Mouse (Mus musculus): Measurements from ENCODE around the gene Auts2. TPM values are rescaled to one million over a fixed set of nuclear protein-coding genes. Genes with fewer than 3 reads are reported as not detected.

Auts2 gene
- total and polyA plus RNA-seq, 3 experiments: not detected

DNA sequence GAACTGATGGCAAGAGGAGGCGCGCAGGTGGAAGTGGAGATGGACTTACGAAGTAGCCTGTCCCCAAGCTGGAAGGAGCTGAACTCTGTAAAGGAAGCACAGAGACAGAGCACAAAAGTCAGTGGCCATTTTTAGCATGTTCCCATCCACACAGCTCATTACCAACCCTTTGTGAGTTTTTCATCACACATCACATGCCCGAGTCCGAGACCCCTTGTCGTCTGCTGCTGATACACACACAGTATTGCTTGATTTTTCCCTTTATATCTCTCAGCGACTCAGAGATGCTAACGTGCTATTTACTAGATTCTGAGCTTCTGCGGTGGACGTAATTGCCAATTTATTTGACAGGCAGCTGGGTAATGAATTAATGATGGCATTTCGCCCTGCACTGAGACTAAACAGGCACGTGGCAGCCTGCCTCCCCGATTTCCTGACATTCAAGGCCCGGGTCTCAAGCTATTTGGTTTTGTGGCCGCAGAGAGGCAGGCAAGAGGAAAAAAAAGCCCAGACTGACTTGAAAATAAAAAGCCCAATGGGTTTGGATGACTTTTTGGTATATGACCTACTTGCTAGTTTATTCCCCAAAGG is 512.1 kb downstream of the Auts2 start:
- H3K4me1 ChIP-seq (ENCODE audit: control insufficient read depth in 1 of 2, insufficient read depth in 2 of 2): no peaks in the 10 kb centered on the region
- TF ChIP-seq ELF1 (IDR thresholded peaks at IDR 0.05; ENCODE audit: low read depth, low read length) (no peak), SMC3 (IDR thresholded peaks at IDR 0.05; ENCODE audit: low read depth, low read length) (no peak), TCF12 (IDR thresholded peaks at IDR 0.05; ENCODE audit: low read depth, low read length) (no peak), MXI1 (IDR thresholded peaks at IDR 0.05; ENCODE audit: low read depth, low read length) (no peak), ETS1 (conservative IDR thresholded peaks at IDR 0.05; ENCODE audit: low read depth, low read length) (no peak), JUN (IDR thresholded peaks at IDR 0.05; ENCODE audit: insufficient read depth, low read depth, low read length) (no peak), ZC3H11A (IDR thresholded peaks at IDR 0.05; ENCODE audit: low read depth, low read length) (no peak), KAT2A (IDR thresholded peaks at IDR 0.05; ENCODE audit: insufficient replicate concordance, low read length) (no peak), UBTF (IDR thresholded peaks at IDR 0.05; ENCODE audit: low read depth, low read length) (no peak), PAX5 (IDR thresholded peaks at IDR 0.05; ENCODE audit: low read length) (no peak)
- in situ Hi-C loops (cut with MboI; ENCODE audit: low pct_ligation_motif_present, low pct_unique_long_range_greater_than_20kb, low sequenced_read_pairs) (no loop called here), dilution Hi-C loops (cut with MboI; ENCODE audit: extremely low pct_ligation_motif_present, extremely low pct_unique_long_range_greater_than_20kb, low sequenced_read_pairs) (no loop called here)
- no peak for DNase-seq (ENCODE audit: extremely low read depth)
- no peak overlapping the region for H3K9ac ChIP-seq (ENCODE audit: insufficient read depth, low read depth)
- H3K4me2 ChIP-seq (ENCODE audit: insufficient read depth, low read depth, poor library complexity, severe bottlenecking): no peak overlapping the region
- no peak overlapping the region for H3K4me3 ChIP-seq (replicated peaks in 1 of 3; ENCODE audit: low read depth in 2 of 3, low read length in 2 of 3, poor library complexity in 1 of 3)
- no peak overlapping the region for H3K27ac ChIP-seq (ENCODE audit: insufficient read depth, low read depth)
- H3K9me3 ChIP-seq (replicated peaks; ENCODE audit: low read length): peaks cover 72% of the 10 kb centered on the region
- no peaks in the 10 kb centered on the region for H3K27me3 ChIP-seq (replicated peaks)
- no peaks in the 10 kb centered on the region for H3K36me3 ChIP-seq (replicated peaks in 1 of 2; ENCODE audit: control insufficient read depth in 1 of 2, insufficient read depth in 1 of 2, low read length in 1 of 2)
- no peaks in the 10 kb centered on the region for H3K79me2 ChIP-seq (replicated peaks; ENCODE audit: control insufficient read depth, extremely low read depth, insufficient read depth, poor library complexity, severe bottlenecking)

DNA sequence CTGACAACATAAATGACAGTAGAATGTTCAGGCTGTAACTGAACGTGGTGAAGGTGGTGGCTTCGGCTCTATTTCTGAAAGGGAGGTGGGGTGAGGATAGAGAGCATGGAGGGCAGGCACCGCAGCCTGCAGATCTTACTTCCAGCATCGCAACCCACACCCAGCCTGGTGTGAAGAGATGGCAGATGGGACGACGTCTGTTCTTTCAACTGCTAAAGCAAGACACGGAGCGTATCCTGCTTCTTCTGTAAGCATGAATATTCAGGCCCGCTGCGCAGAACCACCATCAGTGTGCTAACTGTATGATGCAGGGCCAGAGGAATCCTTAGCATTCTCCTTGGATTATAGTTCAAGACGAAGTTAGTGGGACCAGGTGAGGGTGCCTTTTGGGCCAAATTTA is 513.5 kb downstream of the Auts2 start:
- Histone ChIP-seq H3K27me3 (replicated peaks) (no peaks in the 10 kb centered on the region), H3K79me2 (replicated peaks; ENCODE audit: control insufficient read depth, extremely low read depth, insufficient read depth, poor library complexity, severe bottlenecking) (no peaks in the 10 kb centered on the region), H3K4me1 (ENCODE audit: control insufficient read depth in 1 of 2, insufficient read depth in 2 of 2) (no peaks in the 10 kb centered on the region), H3K4me3 (replicated peaks in 1 of 3; ENCODE audit: low read depth in 2 of 3, low read length in 2 of 3, poor library complexity in 1 of 3) (no peak overlapping the region), H3K27ac (ENCODE audit: insufficient read depth, low read depth) (no peak overlapping the region), H3K9ac (ENCODE audit: insufficient read depth, low read depth) (no peak overlapping the region), H3K36me3 (replicated peaks in 1 of 2; ENCODE audit: control insufficient read depth in 1 of 2, insufficient read depth in 1 of 2, low read length in 1 of 2) (no peaks in the 10 kb centered on the region), H3K9me3 (replicated peaks; ENCODE audit: low read length) (peaks cover 68% of the 10 kb centered on the region), H3K4me2 (ENCODE audit: insufficient read depth, low read depth, poor library complexity, severe bottlenecking) (no peak overlapping the region)
- dilution Hi-C loops (cut with MboI; ENCODE audit: extremely low pct_ligation_motif_present, extremely low pct_unique_long_range_greater_than_20kb, low sequenced_read_pairs): no loop called here
- DNase-seq (ENCODE audit: extremely low read depth): no peak
- TF ChIP-seq TCF12 (IDR thresholded peaks at IDR 0.05; ENCODE audit: low read depth, low read length): no peak
- TF ChIP-seq PAX5 (IDR thresholded peaks at IDR 0.05; ENCODE audit: low read length): no peak
- TF ChIP-seq CTCF (conservative IDR thresholded peaks at IDR 0.05 in 1 of 2, IDR thresholded peaks at IDR 0.05 in 1 of 2; ENCODE audit: low read depth in 2 of 2, low read length in 2 of 2): no peak
- TF ChIP-seq MEF2A (IDR thresholded peaks at IDR 0.05; ENCODE audit: borderline replicate concordance, low read depth, low read length): no peak
- TF ChIP-seq JUN (IDR thresholded peaks at IDR 0.05; ENCODE audit: insufficient read depth, low read depth, low read length): no peak
- no peak for TF ChIP-seq POLR2AphosphoS2 (IDR thresholded peaks at IDR 0.05; ENCODE audit: low read depth, low read length)
- TF ChIP-seq UBTF (IDR thresholded peaks at IDR 0.05; ENCODE audit: low read depth, low read length): no peak
- TF ChIP-seq USF1 (IDR thresholded peaks at IDR 0.05; ENCODE audit: low read depth, low read length): no peak
- no peak for TF ChIP-seq NELFE (IDR thresholded peaks at IDR 0.05; ENCODE audit: low read depth, low read length)
- TF ChIP-seq MAX (IDR thresholded peaks at IDR 0.05; ENCODE audit: low read length): no peak
- no peak for TF ChIP-seq ZC3H11A (IDR thresholded peaks at IDR 0.05; ENCODE audit: low read depth, low read length)
- no peak for TF ChIP-seq SIN3A (IDR thresholded peaks at IDR 0.05; ENCODE audit: low read length)
- no peak for TF ChIP-seq SMC3 (IDR thresholded peaks at IDR 0.05; ENCODE audit: low read depth, low read length)
- TF ChIP-seq ZMIZ1 (IDR thresholded peaks at IDR 0.05; ENCODE audit: low read depth, low read length): no peak
- TF ChIP-seq E2F4 (IDR thresholded peaks at IDR 0.05; ENCODE audit: insufficient replicate concordance, low read depth, low read length): no peak
- TF ChIP-seq CHD1 (IDR thresholded peaks at IDR 0.05; ENCODE audit: low read depth, low read length): no peak
- TF ChIP-seq IRF4 (IDR thresholded peaks at IDR 0.05; ENCODE audit: low read depth, low read length): no peak
- TF ChIP-seq ZKSCAN1 (IDR thresholded peaks at IDR 0.05; ENCODE audit: borderline replicate concordance, low read depth, low read length): no peak
- in situ Hi-C loops (cut with MboI; ENCODE audit: low pct_ligation_motif_present, low pct_unique_long_range_greater_than_20kb, low sequenced_read_pairs): no loop called here

All from CH12.LX (cell line).